Mouse (Mus musculus) limb, embryonic 11.5 days (tissue): ENCODE data around the gene Psme2b. TPM values are rescaled to one million over a fixed set of nuclear protein-coding genes. Genes with fewer than 3 reads are reported as not detected.

Experiments
- polyA plus RNA-seq: library from polyadenylated mRNA; unstranded; fragments of >200 nt; fragmentation: Nextera tagmentation; extraction: Ambion mirVana; gene quantifications from 2 replicates; pipeline ENCODE4 v1.2.1, GENCODE M21; 2014

The Psme2b gene
- polyA plus RNA-seq, 1 experiment from 2014 or later, result 0.91 TPM

Other genes with a start within 250 kb of the Psme2b start
- 805 and 864 TPM in 2 replicates for gene Rack1, start 145.9 kb downstream of the Psme2b start, polyA plus RNA-seq
- gene Trim41, start 128.8 kb downstream of the Psme2b start, polyA plus RNA-seq, result 5.7 TPM in 2 replicates
- 0.25 and 0.41 TPM in 2 replicates for gene Trim7, start 120.0 kb downstream of the Psme2b start, polyA plus RNA-seq
- gene Gm12184, start 119.5 kb downstream of the Psme2b start, polyA plus RNA-seq, result 9.4 and 13.5 TPM in 2 replicates
- gene Irgm1, start 74.5 kb downstream of the Psme2b start, polyA plus RNA-seq, result 1.1 and 1.7 TPM in 2 replicates
- gene Gm5431, start 44.0 kb downstream of the Psme2b start, polyA plus RNA-seq, result 0.34 TPM in 1 of 2 replicates, not detected in the other
- not detected in 2 replicates for gene Olfr56, start 32.7 kb upstream of the Psme2b start, polyA plus RNA-seq
- gene 9930111J21Rik1, start 33.2 kb upstream of the Psme2b start, polyA plus RNA-seq, result 0.12 TPM in 1 of 2 replicates, not detected in the other
- gene Gm12185, start 46.0 kb upstream of the Psme2b start, polyA plus RNA-seq, result not detected in 2 replicates
- gene Tgtp1, start 48.0 kb upstream of the Psme2b start, polyA plus RNA-seq, result not detected in 2 replicates
- 0.03 and 0.17 TPM in 2 replicates for gene 9930111J21Rik2, start 105.1 kb upstream of the Psme2b start, polyA plus RNA-seq
- gene Tgtp2, start 118.0 kb upstream of the Psme2b start, polyA plus RNA-seq, result not detected in 2 replicates
- gene Ifi47, start 130.4 kb upstream of the Psme2b start, polyA plus RNA-seq, result 0.51 and 0.61 TPM in 2 replicates
- not detected in 2 replicates for gene Olfr1396, start 168.7 kb upstream of the Psme2b start, polyA plus RNA-seq
- not detected in 2 replicates for gene Olfr1395, start 196.1 kb upstream of the Psme2b start, polyA plus RNA-seq
- not detected in 2 replicates for gene Olfr1394, start 208.2 kb upstream of the Psme2b start, polyA plus RNA-seq
- 0.88 and 0.91 TPM in 2 replicates for gene Btnl9, start 241.0 kb upstream of the Psme2b start, polyA plus RNA-seq